Mouse (Mus musculus) ovary, postnatal 10 days (tissue): ENCODE data around the gene Ccdc183.
A peak's percentile ranks its signal among the peaks of the same experiment; 100 is the strongest.

Source experiments
- DNase-seq: peaks from one replicate; pipeline ENCODE4 v3.0.0; 2022; ENCODE audit warnings: low spot score

The Ccdc183 gene

DNA sequence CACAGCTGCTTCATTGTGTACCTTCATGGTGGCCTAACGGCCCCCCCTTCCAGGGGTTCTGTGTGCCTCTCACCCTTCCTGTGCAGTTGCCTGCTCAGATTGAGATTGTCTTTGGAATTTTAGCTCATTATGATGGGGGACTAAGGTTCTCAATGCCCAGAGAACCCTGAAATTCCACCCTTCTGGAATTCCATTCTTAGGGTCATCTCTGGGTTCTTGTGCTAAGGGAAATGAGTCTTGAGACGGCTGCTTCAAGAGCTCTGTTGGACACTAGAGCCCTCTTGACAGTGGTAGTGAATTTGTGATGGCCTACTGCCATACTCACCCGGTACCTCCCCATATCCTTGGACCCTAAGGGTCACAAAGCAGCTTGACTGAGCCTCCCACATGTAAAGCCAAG is at the start of gene Ccdc183:
Ccdc183 (minus strand) TSS at position 101 of the 400 bp plus-strand sequence.
- DNase-seq: no peak

DNA sequence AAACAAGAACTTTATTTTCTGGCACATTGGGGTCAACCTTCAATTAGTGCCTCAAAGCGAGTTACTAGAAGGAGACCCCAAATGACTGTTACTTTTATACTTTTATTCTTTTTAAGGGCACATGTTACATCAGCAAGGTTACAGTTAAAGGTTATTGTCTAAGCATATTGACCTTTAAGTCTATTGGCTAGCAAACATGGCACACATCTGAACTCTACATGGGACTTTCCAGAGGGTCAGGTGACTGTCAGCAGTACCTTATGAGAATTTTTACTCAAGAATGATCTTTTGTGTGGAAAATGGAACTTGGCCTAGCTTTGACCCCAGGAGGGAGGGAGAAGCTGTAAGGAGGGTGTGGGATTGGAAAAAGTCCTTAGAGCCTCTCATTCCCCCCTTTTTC is 49.0 kb upstream of the Ccdc183 start:
- DNase-seq: no peak

DNA sequence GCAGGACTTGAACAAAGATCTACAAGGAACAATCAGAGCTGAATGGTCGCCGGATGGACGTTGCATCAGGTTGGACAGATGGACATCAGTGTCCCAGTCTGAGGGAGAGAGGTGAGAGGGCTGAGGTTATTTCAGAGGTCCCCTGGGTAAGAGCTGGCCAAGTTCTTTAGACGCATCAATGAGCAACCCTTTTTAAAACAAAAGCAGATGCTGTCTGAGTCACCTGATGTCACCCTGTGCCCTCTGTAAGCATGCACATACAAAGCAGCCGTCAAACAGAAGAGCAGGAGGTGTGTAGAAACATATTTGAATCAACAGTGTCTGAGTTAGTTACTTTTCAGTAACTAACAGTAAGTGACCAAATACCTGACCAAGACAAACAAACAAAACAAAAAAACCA is 46.6 kb upstream of the Ccdc183 start:
- no peak for DNase-seq

DNA sequence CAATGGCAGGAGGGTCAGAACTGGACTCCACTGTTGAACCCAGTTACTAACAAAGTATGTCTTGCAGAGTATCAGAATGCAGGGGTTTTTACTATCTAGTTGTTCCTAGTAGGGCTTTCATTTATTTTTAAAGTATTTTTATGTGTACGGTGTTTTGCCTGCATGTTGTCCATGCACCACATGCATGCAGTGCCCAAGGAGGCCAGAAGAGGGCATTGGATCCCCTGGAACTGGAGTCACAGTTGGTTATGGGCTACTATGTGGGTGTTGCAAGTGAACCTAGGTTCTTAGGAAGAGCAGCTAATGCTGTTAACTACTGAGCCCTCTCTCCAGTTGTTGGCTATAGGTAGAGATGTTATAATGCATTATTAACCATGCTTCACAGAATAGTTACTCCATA is 46.0 kb upstream of the Ccdc183 start:
- peak; percentile 33 for DNase-seq

DNA sequence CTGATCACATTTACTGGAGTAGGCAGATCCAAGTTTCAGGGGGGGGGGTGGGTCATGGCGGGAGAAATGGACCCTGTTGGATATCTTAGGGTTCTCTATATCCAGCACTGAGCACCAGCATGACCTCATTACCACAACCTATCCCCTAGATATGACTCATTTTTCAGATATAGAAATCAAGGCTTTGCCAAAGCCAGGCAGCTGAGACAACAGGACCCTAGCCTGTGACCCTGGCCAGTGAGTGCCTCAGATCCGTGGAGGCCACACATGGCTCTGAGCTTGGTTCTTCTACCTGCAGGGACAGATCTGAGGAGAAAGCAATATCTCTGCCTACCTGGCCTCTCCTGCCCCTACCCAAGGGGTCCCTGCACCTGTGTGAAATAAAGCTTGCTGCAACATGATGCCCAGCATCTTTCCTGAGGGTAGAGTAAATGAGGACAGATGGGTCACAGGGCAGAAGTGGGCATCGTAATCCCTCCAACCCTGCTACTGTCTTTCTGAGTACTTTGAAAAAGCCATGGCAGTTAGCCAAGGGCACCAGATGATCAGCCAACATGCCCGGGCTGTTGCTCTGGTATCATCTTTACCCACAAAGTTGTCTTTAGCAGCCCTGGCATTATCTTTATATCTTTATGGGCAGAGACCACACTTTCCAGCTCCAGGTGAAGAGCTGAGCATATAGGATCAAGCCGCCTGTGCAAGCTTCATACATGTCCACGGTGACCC is 43.9 kb upstream of the Ccdc183 start:
- DNase-seq: no peak

DNA sequence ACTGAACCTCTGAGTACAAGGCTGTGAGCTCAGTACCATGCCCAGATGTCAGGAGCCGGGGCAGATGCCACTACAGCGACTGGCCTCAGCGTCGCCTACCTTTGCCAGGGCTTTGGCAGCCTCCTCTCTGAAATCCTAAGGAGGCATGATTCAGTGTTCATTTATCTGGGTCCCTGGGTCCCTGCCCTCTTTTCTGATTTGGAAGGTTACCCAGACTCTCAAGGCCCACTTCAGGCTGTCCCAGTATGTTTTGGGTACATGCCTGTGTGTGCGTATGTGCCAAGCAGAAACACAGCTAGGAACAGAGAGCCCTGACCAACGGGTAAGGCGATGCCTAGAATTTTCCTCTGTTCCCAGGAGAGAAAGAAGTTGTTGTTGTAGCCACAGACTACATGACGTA is 42.8 kb upstream of the Ccdc183 start:
- no peak for DNase-seq

DNA sequence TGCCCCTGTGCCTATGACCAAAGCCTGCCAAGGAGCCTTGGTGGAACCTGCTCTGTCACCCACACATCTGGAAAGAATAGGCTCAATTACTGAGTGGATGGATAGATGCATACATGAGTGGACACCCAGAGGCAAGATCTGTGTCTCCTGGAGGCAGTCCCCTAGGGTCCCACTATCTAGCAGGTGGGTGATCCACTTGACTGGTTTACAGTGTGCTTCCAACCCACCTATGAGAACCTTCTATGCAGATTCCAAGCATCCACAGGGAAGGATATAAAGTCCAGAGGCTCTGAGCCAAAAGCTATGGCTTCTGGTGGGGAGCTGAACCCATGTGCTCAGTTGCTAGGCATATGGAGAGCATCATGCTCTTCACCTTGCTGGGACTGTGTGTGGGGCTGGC is 40.2 kb upstream of the Ccdc183 start, which contains the start of gene Lcn5:
Lcn5 (plus strand) TSS at position 301 of the 400 bp plus-strand sequence.
- DNase-seq: no peak

DNA sequence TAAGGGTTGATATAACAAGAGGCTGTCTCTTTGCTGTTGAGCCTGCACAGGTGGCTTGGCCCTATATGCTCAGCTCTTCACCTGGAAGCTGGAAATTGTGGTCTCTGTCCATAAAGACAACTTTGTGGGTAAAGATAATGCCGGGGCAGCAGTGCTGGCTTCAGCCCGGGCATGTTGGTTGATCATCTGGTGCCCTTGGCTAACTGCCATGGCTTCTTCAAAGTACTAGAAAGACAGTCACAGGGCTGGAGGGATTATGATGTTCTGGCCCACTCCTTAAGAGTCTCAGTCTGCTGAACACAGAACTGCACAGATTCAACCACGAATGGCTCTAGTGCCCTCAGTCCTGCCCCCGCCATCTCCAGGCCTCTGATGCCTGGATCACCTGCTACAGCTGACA is 39.8 kb upstream of the Ccdc183 start:
- DNase-seq: no peak

DNA sequence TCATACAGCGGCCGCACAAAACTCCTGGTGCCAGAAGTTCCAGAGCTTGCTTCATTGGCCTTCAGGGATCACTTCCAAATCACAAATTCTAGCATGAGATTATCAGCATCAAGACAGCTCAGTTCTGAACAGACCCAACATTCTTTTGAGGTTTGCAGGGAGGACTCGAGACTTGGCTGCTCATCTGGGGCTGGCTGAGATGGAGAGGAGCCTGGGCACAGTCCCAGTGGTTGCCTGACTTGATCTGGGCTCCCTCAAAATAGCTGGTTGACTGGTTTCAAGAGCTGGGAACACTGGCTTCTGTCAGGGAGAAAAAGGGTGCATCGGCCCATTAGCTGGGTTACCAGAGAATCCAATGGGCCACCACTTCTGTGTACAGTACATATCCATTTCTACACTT is 39.2 kb upstream of the Ccdc183 start:
- DNase-seq: no peak

DNA sequence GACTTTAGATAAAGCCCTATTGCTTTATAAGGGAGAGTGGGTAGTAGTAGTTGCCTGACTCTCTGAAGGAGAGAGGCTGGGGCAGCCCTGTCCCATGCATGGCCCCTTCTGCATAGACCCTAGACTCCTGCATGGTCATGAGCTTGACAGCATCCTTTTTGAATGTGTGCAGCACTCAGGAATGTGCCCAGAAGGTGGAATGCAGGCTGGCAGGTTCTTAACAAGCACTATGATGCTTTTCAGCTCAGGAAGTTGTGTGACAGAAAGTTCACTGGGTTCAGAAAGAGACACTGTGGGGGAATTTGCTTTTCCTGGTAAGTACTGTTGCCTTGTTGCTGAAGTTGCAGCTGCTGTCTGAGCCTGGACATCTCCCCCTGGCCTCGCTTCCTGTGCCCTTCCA is 37.0 kb upstream of the Ccdc183 start:
- DNase-seq: no peak

DNA sequence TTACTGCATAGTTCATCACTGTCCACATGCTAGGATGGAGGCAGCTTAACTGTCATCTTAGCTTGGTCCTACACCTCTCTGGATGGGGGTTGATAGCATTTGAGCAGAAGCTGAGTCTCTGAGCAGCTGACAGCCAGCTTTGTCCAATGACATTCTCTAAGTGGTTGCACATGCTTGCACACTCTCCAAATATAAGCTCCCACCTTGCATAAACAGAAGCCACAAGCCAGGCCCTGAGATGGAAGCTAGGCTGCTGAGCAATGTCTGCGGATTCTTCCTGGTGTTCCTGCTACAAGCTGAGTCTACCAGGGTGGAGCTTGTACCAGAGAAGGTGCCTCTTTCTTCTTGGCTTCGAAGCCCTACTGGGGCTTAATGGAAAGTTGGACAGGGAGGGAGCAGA is 35.4 kb upstream of the Ccdc183 start, which contains the start of gene Lcn8:
Lcn8 (plus strand) TSS at position 219 of the 400 bp plus-strand sequence.
- DNase-seq: no peak

DNA sequence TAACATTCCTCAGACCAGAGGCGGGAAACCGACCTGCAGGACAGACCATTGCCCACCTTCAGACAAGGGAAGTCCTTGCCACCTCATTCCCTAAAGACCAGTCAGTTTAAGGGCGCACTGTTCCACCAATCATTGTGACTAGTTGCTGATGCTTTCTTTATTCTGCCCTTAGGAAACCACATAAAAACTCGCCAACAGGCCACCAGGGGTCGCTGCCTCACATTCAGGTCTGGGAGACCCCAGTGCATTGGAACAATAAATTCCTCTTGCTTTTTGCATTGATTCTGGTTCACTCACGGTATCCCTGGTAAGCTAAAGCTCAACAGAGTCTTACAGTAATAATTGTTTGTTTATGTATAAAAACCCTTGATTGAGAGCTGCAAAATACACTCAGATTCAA is 22.4 kb upstream of the Ccdc183 start:
- no peak for DNase-seq

DNA sequence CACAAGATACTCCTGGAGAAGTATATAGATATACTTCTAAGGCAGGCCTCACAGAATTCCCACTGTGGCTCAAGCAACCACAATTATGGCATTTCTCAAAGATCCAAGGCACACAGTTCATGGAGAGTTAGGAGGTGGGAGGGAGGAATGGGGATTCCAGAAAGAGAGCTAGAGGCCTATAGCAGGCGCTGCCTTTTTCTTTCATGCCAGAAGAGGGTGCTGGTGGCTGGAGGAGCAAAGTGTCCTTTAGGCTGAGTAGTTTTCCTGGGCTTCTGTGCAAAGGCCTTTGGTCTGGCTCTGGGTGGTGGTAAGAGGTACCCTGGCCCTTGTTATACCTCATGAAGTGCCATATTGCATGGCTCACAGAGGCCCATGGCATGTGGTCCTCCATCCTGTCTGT is 16.6 kb upstream of the Ccdc183 start:
- DNase-seq: no peak

DNA sequence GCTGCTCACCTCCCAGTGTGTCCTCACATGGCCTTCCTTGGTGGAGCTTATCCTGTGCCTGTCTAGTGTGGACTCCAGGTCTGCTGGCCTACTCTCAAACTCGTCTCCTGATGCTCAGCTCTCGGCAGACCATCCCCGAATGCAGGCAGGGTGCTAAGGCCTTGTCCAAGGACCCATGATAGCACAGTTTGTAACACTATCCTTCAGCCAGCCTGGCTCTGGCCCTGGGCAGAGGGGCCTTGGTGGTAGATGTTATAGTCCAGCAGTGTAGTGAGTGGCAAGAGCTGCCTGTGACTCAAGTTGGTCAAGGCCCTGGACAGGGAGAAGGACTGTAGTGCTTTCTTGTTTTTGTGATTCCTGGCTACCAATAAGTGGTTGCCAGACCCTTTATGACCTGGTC is 16.1 kb upstream of the Ccdc183 start:
- no peak for DNase-seq

DNA sequence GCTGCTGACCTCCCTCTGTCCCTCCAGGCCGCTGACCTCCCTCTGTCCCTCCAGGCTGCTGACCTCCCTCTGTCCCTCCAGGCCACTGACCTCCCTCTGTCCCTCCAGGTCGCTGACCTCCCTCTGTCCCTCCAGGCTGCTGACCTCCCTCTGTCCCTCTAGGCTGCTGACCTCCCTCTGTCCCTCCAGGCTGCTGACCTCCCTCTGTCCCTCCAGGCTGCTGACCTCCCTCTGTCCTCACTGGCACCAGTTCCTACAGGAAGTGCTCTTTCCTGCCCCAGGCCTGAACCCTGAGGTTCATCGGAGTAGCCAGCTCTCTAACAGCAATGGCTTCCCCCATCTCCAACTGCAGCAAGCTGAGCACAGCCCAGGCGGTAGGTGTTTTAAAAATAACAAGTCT is 11.3 kb upstream of the Ccdc183 start:
- no peak for DNase-seq

DNA sequence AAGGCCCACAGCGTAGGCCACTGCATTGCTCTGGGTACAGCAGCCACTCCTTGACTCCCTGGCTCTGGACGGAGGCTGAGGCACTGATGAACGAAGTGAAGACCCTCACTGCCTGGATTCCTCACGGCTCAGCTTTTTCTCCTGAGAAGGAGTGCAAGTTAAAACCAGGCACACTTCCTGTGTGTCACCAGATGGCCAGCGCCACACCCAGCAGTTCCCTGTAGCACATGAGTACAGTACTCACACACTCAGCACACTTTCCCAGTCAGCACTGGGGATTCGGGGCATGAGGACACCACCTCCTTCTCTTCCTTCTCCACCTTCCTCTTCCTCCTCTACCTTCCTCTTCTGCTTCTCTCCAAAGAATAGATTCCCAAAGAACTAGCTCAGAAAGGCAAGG is 10.3 kb upstream of the Ccdc183 start, which contains the start of gene Fcna:
Fcna (minus strand) TSS at position 220 of the 400 bp plus-strand sequence.
- DNase-seq: no peak

DNA sequence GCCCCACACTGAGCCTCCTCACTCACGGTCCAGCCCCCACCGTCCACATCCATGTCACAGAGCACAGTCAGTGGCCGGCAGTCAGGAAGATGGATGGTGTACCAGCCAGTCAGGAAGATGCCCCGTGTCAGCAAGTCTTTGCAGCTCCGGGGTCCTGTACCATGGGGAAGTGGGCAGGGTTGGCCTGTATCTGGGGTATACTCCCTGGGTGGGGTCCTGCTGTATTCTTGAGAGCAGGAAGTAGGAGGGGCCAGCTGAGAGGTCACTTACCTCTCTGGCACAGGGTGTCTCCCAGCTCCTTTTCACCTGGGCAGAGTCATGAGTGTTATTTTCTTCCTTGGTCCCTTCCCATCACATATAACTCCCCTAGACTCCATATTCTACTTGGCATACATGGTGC is 8.5 kb upstream of the Ccdc183 start:
- no peak for DNase-seq

DNA sequence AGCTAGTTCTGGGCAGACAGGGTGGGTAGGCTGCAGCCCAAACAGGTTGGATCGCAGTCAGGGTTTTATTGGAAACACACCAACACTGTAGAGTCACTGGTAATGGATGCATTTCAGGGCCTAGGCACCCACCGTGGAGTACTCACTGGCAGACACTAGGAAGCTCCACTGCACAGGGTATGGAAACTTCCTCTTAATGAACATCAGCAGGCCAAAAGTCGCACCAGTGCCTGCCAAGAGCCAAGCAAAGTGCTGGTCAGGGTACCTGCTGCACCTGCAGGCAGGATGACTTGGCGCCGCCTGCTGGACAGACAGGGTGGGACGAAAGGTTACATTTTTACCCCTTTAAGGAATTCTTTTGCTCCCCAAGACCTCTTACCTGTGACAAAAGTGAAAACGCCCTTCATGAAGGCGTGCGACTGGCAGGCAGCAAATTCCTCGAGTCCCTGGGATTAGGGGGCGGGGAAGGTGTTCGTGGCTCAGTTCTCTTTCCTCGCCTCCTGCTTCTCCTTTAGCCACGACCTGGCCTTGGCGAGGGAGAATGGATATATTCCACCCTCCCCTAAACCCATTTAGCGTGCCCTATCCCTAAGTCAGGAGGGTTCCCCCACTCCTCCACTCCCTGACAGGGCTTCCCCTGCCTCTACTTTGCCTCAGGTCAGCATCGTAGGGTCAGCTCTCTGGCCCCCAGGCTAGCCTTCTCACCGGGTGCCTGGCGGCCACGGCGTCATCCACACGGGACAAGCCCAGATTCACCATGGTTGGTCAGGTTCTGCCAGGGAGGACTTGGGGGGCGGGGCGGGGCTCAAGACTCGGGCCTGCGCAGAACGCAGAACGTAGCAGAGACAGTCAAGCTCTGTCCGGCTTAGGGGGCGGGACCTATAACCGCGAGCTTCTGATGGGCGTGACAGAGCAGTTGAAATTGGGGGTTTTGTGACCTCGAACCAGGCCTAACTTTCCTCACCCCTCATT is 4.0 kb upstream of the Ccdc183 start, which contains the start of gene Tmem141:
Tmem141 (minus strand) TSS at position 777 of the 972 bp plus-strand sequence.
- DNase-seq: peak; percentile 60

DNA sequence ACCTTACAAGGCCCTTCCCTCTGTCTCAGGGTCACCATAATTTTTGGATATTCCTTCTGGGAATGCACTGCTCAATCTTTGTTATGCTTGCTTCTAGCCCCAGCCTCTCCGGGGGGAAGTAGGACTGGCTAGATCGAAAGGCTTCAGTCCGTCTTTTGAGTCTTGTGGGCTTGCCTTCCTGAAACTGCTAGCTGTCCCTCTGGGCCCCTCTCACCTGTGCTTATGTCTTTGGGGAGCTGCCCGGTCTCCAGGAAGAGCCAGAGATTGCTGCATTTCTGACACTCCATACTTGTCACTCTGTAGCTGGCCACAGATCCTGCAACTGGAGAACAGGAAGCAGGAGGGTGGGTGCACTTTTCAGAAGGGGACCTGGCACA is 3.4 kb upstream of the Ccdc183 start:
- no peak for DNase-seq

DNA sequence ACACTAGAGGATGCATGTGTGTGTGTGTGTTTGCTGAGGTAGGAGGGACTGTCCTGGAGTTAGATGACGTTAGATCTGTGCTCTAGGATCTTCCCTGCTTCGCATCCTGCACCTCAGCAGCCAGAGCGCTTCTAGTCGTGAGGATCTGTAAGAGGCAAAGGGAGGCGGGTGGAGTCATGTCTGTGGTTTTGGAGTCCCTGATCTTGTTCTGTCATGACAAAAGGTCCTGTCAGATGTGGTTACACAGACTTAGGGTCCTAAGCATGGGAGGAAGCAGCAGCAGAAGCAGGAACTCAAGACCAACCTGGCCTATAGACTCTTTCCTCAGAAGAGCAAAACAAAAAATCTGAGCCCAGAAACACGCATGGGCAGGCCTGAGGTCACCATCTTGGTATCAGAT is 2.9 kb upstream of the Ccdc183 start:
- no peak for DNase-seq

DNA sequence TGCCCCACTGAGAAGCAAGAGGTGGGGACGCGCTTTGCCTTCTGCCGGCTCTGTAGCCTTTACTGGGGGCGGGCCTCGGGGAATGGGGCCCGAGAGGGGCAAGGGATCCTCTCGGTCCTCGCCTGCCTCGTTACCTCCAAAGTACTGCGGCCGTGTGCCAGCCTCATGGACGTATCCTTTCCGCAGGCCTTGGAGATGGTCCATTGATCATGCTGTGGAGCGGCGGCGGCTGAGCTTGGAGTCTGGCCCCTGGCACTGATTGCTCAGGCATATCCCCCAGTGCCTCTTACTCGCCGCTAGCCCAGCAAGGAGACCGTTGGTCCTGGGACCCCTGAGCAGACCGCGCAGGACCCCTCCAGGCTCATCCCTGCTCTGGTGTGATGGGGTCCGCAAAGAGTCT is 1.1 kb downstream of the Ccdc183 start:
- DNase-seq: no peak

DNA sequence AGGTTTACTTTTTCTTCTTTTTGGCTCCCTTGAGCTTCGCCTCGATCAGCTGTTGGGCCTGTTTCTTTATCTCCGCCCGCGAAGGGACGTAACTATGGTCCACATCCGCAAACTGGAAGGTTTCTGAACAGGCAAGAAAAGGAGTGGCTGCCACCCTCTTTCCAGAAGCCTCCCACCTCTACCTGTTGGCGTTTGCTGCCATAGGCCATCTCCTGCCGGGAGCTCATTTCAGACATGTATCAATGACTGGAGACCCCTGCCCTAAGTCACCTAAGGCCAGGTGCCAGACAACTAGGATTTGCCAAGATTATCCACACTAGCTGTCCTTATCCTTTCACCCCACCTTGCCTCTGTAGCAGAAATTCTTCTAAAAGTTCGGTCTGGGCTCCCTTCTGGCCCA is 8.8 kb downstream of the Ccdc183 start:
- DNase-seq: no peak
